Mouse (Mus musculus): Measurements from ENCODE around the gene Tnxb. TPM values are rescaled to one million over a fixed set of nuclear protein-coding genes. Genes with fewer than 3 reads are reported as not detected.

Gene Tnxb
- polyA plus RNA-seq, 1 experiment from 2014 or later, result 0.04 TPM

DNA sequence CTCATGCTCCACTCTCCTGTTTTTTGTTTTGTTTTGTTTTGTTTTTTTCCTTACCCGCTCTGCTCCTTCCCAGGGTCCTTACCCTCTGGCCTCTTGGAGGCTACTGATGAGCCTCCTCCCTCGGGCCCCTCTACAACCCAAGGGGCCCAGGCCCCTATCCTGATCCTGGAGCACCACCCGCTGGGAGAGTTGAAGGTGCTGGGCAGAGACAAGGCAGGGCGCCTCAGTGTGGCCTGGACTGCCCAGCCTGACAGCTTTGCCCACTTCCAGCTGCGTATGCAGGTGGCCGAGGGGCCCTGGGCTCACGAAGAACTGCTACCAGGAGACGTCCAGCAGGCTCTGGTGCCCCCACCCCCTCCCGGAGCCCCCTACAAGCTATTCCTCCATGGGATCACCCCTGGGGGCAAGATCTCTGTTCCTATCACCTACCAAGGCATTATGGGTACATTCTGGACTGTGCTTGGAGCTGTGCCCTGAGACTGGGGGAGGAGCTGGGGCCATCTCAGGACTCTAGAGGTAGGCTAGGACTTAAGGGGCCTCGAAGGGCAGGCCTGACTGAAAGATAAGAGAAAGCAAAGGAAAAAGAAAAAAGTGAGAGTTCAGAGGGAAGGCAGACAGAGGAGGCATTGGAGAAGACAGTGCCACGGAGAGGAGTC lies 11.7 kb downstream of the Tnxb start:
- no peak for ATAC-seq
- WGBS, result 71% methylated on average over 11 of the region's 11 CpGs
- no peak overlapping the region for H3K27ac ChIP-seq (ENCODE audit: low read depth, low read length)

DNA sequence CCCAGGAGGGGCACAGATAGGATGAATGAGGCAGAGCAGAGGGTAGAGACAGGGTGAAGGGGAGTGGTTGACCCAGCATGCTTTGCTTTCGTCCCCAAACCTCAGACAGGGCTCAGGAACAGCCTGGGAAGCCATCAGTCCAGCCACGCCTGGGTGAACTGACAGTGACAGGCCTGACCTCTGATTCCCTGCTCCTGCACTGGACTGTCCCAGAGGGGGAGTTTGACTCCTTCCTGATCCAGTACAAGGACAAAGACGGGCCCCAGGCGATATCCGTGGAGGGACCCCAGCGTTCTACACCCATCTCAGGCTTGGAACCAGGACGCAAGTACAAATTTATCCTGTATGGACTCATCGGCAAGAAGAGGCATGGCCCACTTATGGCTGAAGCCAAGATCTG lies 12.8 kb downstream of the Tnxb start:
- Histone ChIP-seq H3K36me3 (ENCODE audit: control insufficient read depth, insufficient read depth, low read length) (no peaks in the 10 kb centered on the region), H3K9me3 (replicated peaks; ENCODE audit: control insufficient read depth, low read length) (no peaks in the 10 kb centered on the region), H3K27ac (ENCODE audit: low read depth, low read length) (no peak overlapping the region), H3K4me1 (ENCODE audit: control insufficient read depth, insufficient read depth, low read length) (no peaks in the 10 kb centered on the region), H3K9ac (ENCODE audit: low read length) (no peak overlapping the region), H3K4me2 (ENCODE audit: low read length) (no peak overlapping the region), H3K4me3 (ENCODE audit: low read depth, low read length) (no peak overlapping the region), H3K27me3 (replicated peaks; ENCODE audit: control insufficient read depth, insufficient read depth, low read length) (no peaks in the 10 kb centered on the region)
- ATAC-seq (no peak), DNase-seq (ENCODE audit: low spot score) (no peak)
- WGBS, result 81% methylated on average over 8 of the region's 8 CpGs

More for the DNA sequence above, 11.7 kb downstream of the Tnxb start:
- Histone ChIP-seq H3K4me2 (ENCODE audit: low read length) (no peak overlapping the region), H3K9me3 (replicated peaks; ENCODE audit: control insufficient read depth, low read length) (no peaks in the 10 kb centered on the region), H3K36me3 (ENCODE audit: control insufficient read depth, insufficient read depth, low read length) (no peaks in the 10 kb centered on the region), H3K4me3 (ENCODE audit: low read depth, low read length) (no peak overlapping the region), H3K9ac (ENCODE audit: low read length) (no peak overlapping the region), H3K4me1 (ENCODE audit: control insufficient read depth, insufficient read depth, low read length) (no peaks in the 10 kb centered on the region), H3K27me3 (replicated peaks; ENCODE audit: control insufficient read depth, insufficient read depth, low read length) (no peaks in the 10 kb centered on the region)
- DNase-seq (ENCODE audit: low spot score), result no peak

- no peaks in the 10 kb centered on the region for H3K36me3 ChIP-seq (ENCODE audit: control insufficient read depth, insufficient read depth, low read length)
- ATAC-seq (no peak), DNase-seq (ENCODE audit: low spot score) (no peak)
- WGBS, result 73% methylated on average over 10 of the region's 10 CpGs
- H3K27ac ChIP-seq (ENCODE audit: low read depth, low read length), result no peak overlapping the region
- no peak overlapping the region for H3K4me2 ChIP-seq (ENCODE audit: low read length)
- no peaks in the 10 kb centered on the region for H3K9me3 ChIP-seq (replicated peaks; ENCODE audit: control insufficient read depth, low read length)
- H3K27me3 ChIP-seq (replicated peaks; ENCODE audit: control insufficient read depth, insufficient read depth, low read length), result no peaks in the 10 kb centered on the region
- H3K9ac ChIP-seq (ENCODE audit: low read length), result no peak overlapping the region
- H3K4me1 ChIP-seq (ENCODE audit: control insufficient read depth, insufficient read depth, low read length), result no peaks in the 10 kb centered on the region
- no peak overlapping the region for H3K4me3 ChIP-seq (ENCODE audit: low read depth, low read length)
Observed at GRCm38 (mm10) chr17:34683686-34684220, 13.4 kb downstream of the Tnxb start.

DNA sequence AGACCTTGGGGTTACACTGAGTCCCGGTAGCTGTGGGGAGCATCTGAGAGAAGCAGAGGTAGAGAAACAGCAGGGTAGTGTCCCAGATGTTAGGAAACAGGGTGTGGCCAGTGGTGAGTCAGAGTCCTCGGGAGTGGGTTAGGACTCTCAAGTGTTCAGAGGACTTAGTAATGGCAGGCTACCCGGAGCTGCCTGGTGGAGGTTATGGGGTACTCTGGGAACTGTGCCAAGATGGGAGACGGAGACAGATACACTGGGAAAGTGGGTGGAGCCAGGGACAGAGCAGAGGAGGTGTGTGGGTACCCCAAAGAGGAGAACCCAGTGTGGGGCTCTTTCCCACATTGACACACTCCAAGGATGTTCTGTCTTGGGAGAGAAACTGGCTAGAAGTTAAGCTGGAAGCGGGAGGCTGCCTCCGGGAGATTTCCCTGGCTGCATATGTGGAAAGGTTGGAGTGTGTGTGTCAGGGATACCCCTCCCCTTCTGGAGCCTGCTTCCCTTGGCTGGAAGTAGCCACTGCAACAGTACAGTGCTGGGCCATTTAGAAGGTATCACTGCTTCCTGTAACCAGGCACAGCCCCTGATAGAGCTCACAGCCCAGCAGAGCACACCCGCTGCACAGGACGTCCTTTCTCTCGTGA lies 14.0 kb downstream of the Tnxb start:
- Histone ChIP-seq H3K9me3 (replicated peaks; ENCODE audit: control insufficient read depth, low read length) (no peaks in the 10 kb centered on the region), H3K27ac (ENCODE audit: low read depth, low read length) (no peak overlapping the region), H3K36me3 (ENCODE audit: control insufficient read depth, insufficient read depth, low read length) (no peaks in the 10 kb centered on the region), H3K4me1 (ENCODE audit: control insufficient read depth, insufficient read depth, low read length) (no peaks in the 10 kb centered on the region), H3K4me3 (ENCODE audit: low read depth, low read length) (no peak overlapping the region), H3K4me2 (ENCODE audit: low read length) (no peak overlapping the region), H3K9ac (ENCODE audit: low read length) (no peak overlapping the region), H3K27me3 (replicated peaks; ENCODE audit: control insufficient read depth, insufficient read depth, low read length) (no peaks in the 10 kb centered on the region)
- WGBS, result 65% methylated on average over 9 of the region's 9 CpGs
- ATAC-seq (no peak), DNase-seq (ENCODE audit: low spot score) (no peak)

DNA sequence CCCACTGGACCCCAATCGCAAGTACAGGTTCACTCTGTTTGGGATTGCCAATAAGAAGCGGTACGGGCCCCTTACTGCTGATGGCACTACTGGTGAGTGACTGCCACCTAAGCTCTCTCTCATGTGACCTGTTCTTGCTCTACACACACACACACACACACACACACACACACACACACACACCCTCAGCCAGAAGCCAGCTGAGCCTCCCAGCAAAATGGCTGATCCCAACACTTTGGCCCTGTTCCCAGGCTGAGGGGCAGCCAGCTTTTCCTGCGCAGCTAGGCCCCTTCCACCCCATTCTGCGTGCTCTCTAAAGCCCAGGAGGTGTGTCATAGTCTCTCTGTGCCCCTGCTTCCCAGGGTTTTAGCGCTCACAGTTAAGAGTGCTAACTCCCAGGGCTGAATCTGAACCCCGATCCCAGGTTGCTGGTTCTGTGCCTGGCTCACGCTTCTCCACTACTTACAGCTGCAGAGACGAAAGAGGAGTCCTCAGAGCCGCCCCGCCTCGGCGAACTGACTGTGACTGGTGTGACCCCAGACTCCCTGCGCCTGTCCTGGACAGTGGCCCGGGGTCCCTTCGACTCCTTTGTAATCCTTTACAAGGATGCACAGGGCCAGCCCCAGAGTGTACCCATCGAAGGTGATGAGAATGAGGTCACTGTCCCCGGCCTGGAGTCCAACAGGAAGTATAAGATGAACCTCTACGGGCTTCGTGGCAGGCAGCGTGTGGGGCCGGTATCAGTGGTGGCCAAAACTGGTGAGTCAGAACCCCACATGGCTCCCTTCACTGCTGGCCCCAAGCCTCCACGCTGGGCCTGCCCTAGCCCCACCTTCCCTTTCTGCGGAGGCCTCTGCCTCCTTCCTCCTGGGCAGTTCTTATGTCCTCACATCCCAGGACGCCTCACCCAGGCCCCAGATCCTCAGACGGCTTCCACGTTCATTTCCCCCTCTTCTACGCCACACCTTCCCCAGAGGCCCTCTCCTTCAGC lies 15.1 kb downstream of the Tnxb start:
- DNase-seq (ENCODE audit: low spot score) (peak; percentile 75), ATAC-seq (0 out of 2 replicates have a peak, but pooled peaks have one; percentile 29)
- no peak overlapping the region for H3K4me2 ChIP-seq (ENCODE audit: low read length)
- no peak overlapping the region for H3K9ac ChIP-seq (ENCODE audit: low read length)
- no peaks in the 10 kb centered on the region for H3K27me3 ChIP-seq (replicated peaks; ENCODE audit: control insufficient read depth, insufficient read depth, low read length)
- no peak overlapping the region for H3K4me3 ChIP-seq (ENCODE audit: low read depth, low read length)
- H3K9me3 ChIP-seq (replicated peaks; ENCODE audit: control insufficient read depth, low read length), result no peaks in the 10 kb centered on the region
- H3K36me3 ChIP-seq (ENCODE audit: control insufficient read depth, insufficient read depth, low read length), result no peaks in the 10 kb centered on the region
- WGBS, result 79% methylated on average over 28 of the region's 28 CpGs
- H3K4me1 ChIP-seq (ENCODE audit: control insufficient read depth, insufficient read depth, low read length), result no peaks in the 10 kb centered on the region
- H3K27ac ChIP-seq (ENCODE audit: low read depth, low read length), result no peak overlapping the region

- no peak overlapping the region for H3K27ac ChIP-seq (ENCODE audit: low read depth, low read length)
- H3K36me3 ChIP-seq (ENCODE audit: control insufficient read depth, insufficient read depth, low read length), result no peaks in the 10 kb centered on the region
- no peak overlapping the region for H3K4me3 ChIP-seq (ENCODE audit: low read depth, low read length)
- no peaks in the 10 kb centered on the region for H3K9me3 ChIP-seq (replicated peaks; ENCODE audit: control insufficient read depth, low read length)
- no peak for DNase-seq (ENCODE audit: low spot score)
- no peaks in the 10 kb centered on the region for H3K27me3 ChIP-seq (replicated peaks; ENCODE audit: control insufficient read depth, insufficient read depth, low read length)
- H3K9ac ChIP-seq (ENCODE audit: low read length), result no peak overlapping the region
- WGBS, result 95% methylated on average over 7 of the region's 7 CpGs
- H3K4me1 ChIP-seq (ENCODE audit: control insufficient read depth, insufficient read depth, low read length), result no peaks in the 10 kb centered on the region
- H3K4me2 ChIP-seq (ENCODE audit: low read length), result no peak overlapping the region
- ATAC-seq, result no peak
Observed at GRCm38 (mm10) chr17:34688889-34689288, 18.6 kb downstream of the Tnxb start.

DNA sequence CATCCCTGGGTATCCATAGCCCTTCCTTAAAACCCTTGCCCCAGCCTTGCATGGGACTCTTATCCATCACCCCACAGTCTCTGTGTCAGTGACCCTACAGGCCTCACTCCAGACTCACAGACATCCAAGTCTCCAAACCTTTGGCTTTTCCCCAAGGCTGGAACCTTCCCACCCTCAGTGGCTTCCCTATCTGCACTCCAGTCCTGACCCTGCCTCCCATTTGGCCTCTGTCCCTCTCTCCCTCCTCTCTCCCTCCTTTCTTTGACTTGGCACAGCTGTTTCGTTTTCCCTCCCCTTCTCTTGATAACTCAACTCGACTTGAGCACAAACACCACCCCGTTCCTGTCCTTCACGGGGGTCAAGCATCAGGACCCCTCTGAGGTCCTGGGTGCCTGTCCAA lies 20.1 kb downstream of the Tnxb start:
- Histone ChIP-seq H3K4me3 (ENCODE audit: low read depth, low read length) (no peak overlapping the region), H3K36me3 (ENCODE audit: control insufficient read depth, insufficient read depth, low read length) (no peaks in the 10 kb centered on the region), H3K4me1 (ENCODE audit: control insufficient read depth, insufficient read depth, low read length) (no peaks in the 10 kb centered on the region), H3K4me2 (ENCODE audit: low read length) (no peak overlapping the region), H3K9me3 (replicated peaks; ENCODE audit: control insufficient read depth, low read length) (no peaks in the 10 kb centered on the region), H3K9ac (ENCODE audit: low read length) (no peak overlapping the region), H3K27ac (ENCODE audit: low read depth, low read length) (no peak overlapping the region), H3K27me3 (replicated peaks; ENCODE audit: control insufficient read depth, insufficient read depth, low read length) (no peaks in the 10 kb centered on the region)
- ATAC-seq, result no peak
- DNase-seq (ENCODE audit: low spot score), result no peak
- 77% methylated on average over 4 of the region's 4 CpGs for WGBS

DNA sequence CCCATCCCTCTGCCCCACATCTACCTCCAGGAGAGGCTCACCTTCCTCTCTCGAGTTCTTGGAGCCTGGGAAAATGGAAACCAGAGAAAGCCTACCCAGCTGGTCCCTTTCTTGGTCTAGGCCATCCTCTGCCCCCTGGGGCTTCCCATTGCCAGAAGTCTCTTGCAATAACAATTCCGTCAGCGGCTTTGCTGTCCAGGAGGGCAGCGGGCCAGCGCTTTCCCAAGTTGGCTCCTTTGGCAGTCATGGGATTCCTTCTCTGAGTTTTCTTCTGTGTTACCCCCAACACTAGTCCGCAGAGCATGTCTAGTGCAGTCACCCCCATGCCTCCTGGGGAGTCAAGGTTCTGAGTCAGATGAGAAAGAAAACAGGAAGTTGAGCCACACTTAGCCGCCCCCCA lies 22.6 kb downstream of the Tnxb start:
- Histone ChIP-seq H3K4me3 (ENCODE audit: low read depth, low read length) (no peak overlapping the region), H3K36me3 (ENCODE audit: control insufficient read depth, insufficient read depth, low read length) (no peaks in the 10 kb centered on the region), H3K9ac (ENCODE audit: low read length) (no peak overlapping the region), H3K27ac (ENCODE audit: low read depth, low read length) (no peak overlapping the region), H3K9me3 (replicated peaks; ENCODE audit: control insufficient read depth, low read length) (no peaks in the 10 kb centered on the region), H3K27me3 (replicated peaks; ENCODE audit: control insufficient read depth, insufficient read depth, low read length) (no peaks in the 10 kb centered on the region), H3K4me2 (ENCODE audit: low read length) (no peak overlapping the region), H3K4me1 (ENCODE audit: control insufficient read depth, insufficient read depth, low read length) (no peaks in the 10 kb centered on the region)
- DNase-seq (ENCODE audit: low spot score) (no peak), ATAC-seq (no peak)
- WGBS, result 65% methylated on average over 7 of the region's 7 CpGs
